In the genomic region with DNA sequence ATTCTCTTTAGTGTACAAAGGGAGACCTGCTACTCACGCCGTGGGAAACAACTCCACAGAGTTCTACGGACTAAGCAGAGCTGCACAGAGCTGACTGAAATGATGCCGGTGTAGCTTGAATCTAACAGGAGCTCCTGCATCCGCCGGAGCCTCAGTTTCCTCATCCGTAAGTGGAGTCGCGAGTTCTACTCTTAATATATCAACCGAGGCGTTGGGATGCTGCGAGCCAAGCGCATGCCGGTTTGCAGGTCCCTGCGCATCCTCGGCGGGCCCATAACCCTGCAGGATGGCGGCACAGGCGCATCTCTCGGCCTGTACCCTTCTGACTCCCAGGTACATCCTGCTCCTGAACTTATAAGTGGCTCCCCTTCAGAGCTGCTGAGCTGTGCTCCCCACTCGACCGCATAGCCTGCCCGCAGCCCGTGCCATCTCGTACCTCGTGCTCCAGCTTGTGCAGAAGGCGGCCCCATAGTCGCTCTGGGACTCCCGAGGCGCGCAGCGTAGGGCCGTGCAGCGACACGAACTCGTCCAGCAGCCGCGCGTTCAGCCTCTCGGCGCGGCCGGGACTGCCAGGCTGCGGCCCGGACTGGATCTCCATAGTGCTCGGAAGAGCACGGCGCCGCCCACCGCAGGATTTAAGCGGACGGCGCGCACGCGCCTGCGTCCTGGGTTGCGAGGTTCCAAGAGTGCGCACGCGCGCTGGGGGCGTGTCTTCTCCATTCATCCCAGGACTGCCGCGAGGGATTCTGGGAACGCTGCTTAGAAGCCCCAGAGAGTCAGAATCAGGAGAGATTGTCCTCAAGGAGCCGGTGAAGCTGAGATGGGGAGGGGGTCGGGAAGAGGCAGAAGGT, we compare ENCODE assay signal across 8 mouse cellular contexts. TPM values are rescaled to one million over a fixed set of nuclear protein-coding genes. Genes with fewer than 3 reads are reported as not detected.
DNase-seq lines count a peak whose midpoint lies in the region; ATAC-seq and TF ChIP-seq lines count a peak whose summit lies in the region.

A gene (minus strand): TSS at position 645 of the 851 bp plus-strand sequence.

- H3K4me1 ChIP-seq in MEL (ENCODE audit: control insufficient read depth in 1 of 2, insufficient read depth in 2 of 2, low read length in 2 of 2) = peaks cover 17 to 23% of the 10 kb centered on the region in 2 experiments
- H3K4me1 ChIP-seq in cerebellum, adult 2 months (ENCODE audit: control insufficient read depth, insufficient read depth, low read length) = peaks cover 5% of the 10 kb centered on the region; the same call in 1 of the 2 replicates
- peaks cover 16% of the 10 kb centered on the region; the same call in 1 of the 2 replicates for H3K4me1 ChIP-seq in forebrain, postnatal 0 days (ENCODE audit: insufficient read depth)
- peaks cover 17% of the 10 kb centered on the region for H3K4me1 ChIP-seq in lung, embryonic 15.5 days

- H3K9ac ChIP-seq in MEL (ENCODE audit: control insufficient read depth, low read depth, low read length, poor library complexity, severe bottlenecking) = peak within 1 kb of the TSS; percentile 86
- peak within 1 kb of the TSS; percentile 73 for H3K9ac ChIP-seq in forebrain, postnatal 0 days
- peak within 1 kb of the TSS; percentile 73 for H3K9ac ChIP-seq in lung, embryonic 15.5 days

- peaks cover 1 to 20% of the 10 kb centered on the region in 2 experiments; a peak in 3 of 4 replicates for H3K36me3 ChIP-seq in MEL (ENCODE audit: control insufficient read depth in 1 of 2, insufficient read depth in 2 of 2, low read length in 2 of 2)
- H3K36me3 ChIP-seq in forebrain, postnatal 0 days (ENCODE audit: insufficient read depth) = 0 out of 2 replicates have a peak, but pooled peaks cover 7% of the 10 kb centered on the region
- H3K36me3 ChIP-seq in lung, embryonic 15.5 days = no peaks in the 10 kb centered on the region

- H3K27ac ChIP-seq in MEL (ENCODE audit: control insufficient read depth, low read depth, low read length) = peak within 1 kb of the TSS; percentile 95
- H3K27ac ChIP-seq in cerebellum, adult 2 months (ENCODE audit: insufficient read depth, low read length) = no peak within 1 kb of the TSS
- peak within 1 kb of the TSS; percentile 78 for H3K27ac ChIP-seq in forebrain, postnatal 0 days (ENCODE audit: low read depth, low read length)
- peak within 1 kb of the TSS; percentile 54; the same call in 1 of the 2 replicates for H3K27ac ChIP-seq in lung, embryonic 15.5 days

- no peak for TF ChIP-seq EP300 in MEL (IDR thresholded peaks at IDR 0.05; ENCODE audit: low read depth in 1 of 2, low read length in 2 of 2)

- H3K27me3 ChIP-seq in MEL (ENCODE audit: control insufficient read depth in 1 of 2, insufficient read depth in 2 of 2, low read length in 2 of 2) = no peaks in the 10 kb centered on the region
- H3K27me3 ChIP-seq in cerebellum, adult 2 months (ENCODE audit: control insufficient read depth, insufficient read depth, low read length) = no peaks in the 10 kb centered on the region
- H3K27me3 ChIP-seq in forebrain, postnatal 0 days (ENCODE audit: insufficient read depth, low read length) = no peaks in the 10 kb centered on the region
- no peaks in the 10 kb centered on the region for H3K27me3 ChIP-seq in lung, embryonic 15.5 days

- DNase-seq in MEL (ENCODE audit: low read depth, low spot score) = peak; percentile 98
- DNase-seq in cerebellum, adult 2 months = peak; percentile 95
- peak; percentile 99 for DNase-seq in forebrain, postnatal 0 days
- peak; percentile 96 for DNase-seq in heart, postnatal 4 days
- peak; percentile 89 to 96 for DNase-seq in layer of hippocampus, adult 8-10 months (ENCODE audit: low spot score in 2 of 2)
- DNase-seq in ovary, postnatal 10 days (ENCODE audit: low spot score) = peak; percentile 78
- peak; percentile 83 to 89 for DNase-seq in thymus, postnatal 10 days (ENCODE audit: low spot score in 2 of 2)

- WGBS in cerebellum, adult 2 months = under 1% methylated on average over 68 of the region's 68 CpGs
- 1% methylated on average over 68 of the region's 68 CpGs for WGBS in forebrain, postnatal 0 days
- WGBS in lung, embryonic 15.5 days = under 1% methylated on average over 68 of the region's 68 CpGs

- peak within 1 kb of the TSS; percentile 59 to 89 for H3K4me3 ChIP-seq in MEL (ENCODE audit: control insufficient read depth in 1 of 2, insufficient read depth in 1 of 2, low read depth in 2 of 2, low read length in 2 of 2)
- H3K4me3 ChIP-seq in cerebellum, adult 2 months (replicated peaks; ENCODE audit: insufficient read depth, low read depth, low read length) = peak within 1 kb of the TSS; percentile 80
- peak within 1 kb of the TSS; percentile 64 for H3K4me3 ChIP-seq in forebrain, postnatal 0 days (ENCODE audit: low read depth, low read length)
- peak within 1 kb of the TSS; percentile 83 for H3K4me3 ChIP-seq in lung, embryonic 15.5 days

- TF ChIP-seq POLR2A in MEL (IDR thresholded peaks at IDR 0.05; ENCODE audit: control insufficient read depth in 1 of 2, insufficient read depth in 1 of 2, low read depth in 1 of 2, low read length in 2 of 2, poor library complexity in 1 of 2) = peak; percentile 85 to 89
- peak; percentile 57; the same call in 1 of the 2 replicates for TF ChIP-seq POLR2A in cerebellum, adult 2 months (IDR thresholded peaks at IDR 0.05; ENCODE audit: borderline replicate concordance, insufficient read depth, low read length)

- peaks cover 43% of the 10 kb centered on the region for H3K79me2 ChIP-seq in MEL (ENCODE audit: control insufficient read depth, insufficient read depth, low read length, poor library complexity)

- ATAC-seq in forebrain, postnatal 0 days = peak; percentile 98
- ATAC-seq in lung, embryonic 15.5 days (ENCODE audit: borderline replicate concordance, extremely low read depth, low FRiP score, low TSS enrichment) = peak; percentile 93

- H3K4me2 ChIP-seq in forebrain, postnatal 0 days (ENCODE audit: low read depth) = peak within 1 kb of the TSS; percentile 83
- H3K4me2 ChIP-seq in lung, embryonic 15.5 days = peak within 1 kb of the TSS; percentile 89

- no peak for TF ChIP-seq CTCF in MEL (IDR thresholded peaks at IDR 0.05 in 2 of 3, conservative IDR thresholded peaks at IDR 0.05 in 1 of 3; ENCODE audit: control insufficient read depth in 1 of 3, insufficient read depth in 1 of 3, low read depth in 2 of 3, low read length in 3 of 3, poor library complexity in 1 of 3, severe bottlenecking in 1 of 3)
- TF ChIP-seq CTCF in cerebellum, adult 2 months (IDR thresholded peaks at IDR 0.05; ENCODE audit: borderline replicate concordance, insufficient read depth, low read depth, low read length) = no peak
- peak; percentile 34 for TF ChIP-seq CTCF in forebrain, postnatal 0 days (IDR thresholded peaks at IDR 0.05; ENCODE audit: low read depth)

- H3K9me3 ChIP-seq in MEL (replicated peaks; ENCODE audit: insufficient read depth, low read length) = no peaks in the 10 kb centered on the region
- no peaks in the 10 kb centered on the region for H3K9me3 ChIP-seq in forebrain, postnatal 0 days (ENCODE audit: low read length)
- H3K9me3 ChIP-seq in lung, embryonic 15.5 days = no peaks in the 10 kb centered on the region

- TF ChIP-seq RAD21 in MEL (IDR thresholded peaks at IDR 0.05; ENCODE audit: low read depth, low read length) = no peak

TF ChIP-seq in MEL, 35 proteins besides CTCF, POLR2A, EP300 and RAD21:
- TF ChIP-seq HCFC1 (IDR thresholded peaks at IDR 0.05; ENCODE audit: low read depth, low read length) = peak; percentile 77
- TF ChIP-seq TBP (IDR thresholded peaks at IDR 0.05; ENCODE audit: low read depth, low read length) = peak; percentile 78
- TF ChIP-seq SIN3A (IDR thresholded peaks at IDR 0.05; ENCODE audit: low read length) = peak; percentile 42; the same call in 1 of the 2 replicates
- no peak for TF ChIP-seq ZC3H11A (IDR thresholded peaks at IDR 0.05; ENCODE audit: low read depth, low read length)
- peak; percentile 86 for TF ChIP-seq NELFE (IDR thresholded peaks at IDR 0.05; ENCODE audit: low read depth, low read length)
- TF ChIP-seq USF2 (IDR thresholded peaks at IDR 0.05; ENCODE audit: borderline replicate concordance in 1 of 2, insufficient read depth in 1 of 2, low read depth in 1 of 2, low read length in 2 of 2) = no peak
- peak; percentile 51; the same call in 1 of the 2 replicates for TF ChIP-seq MAZ (IDR thresholded peaks at IDR 0.05; ENCODE audit: low read depth, low read length)
- TF ChIP-seq POLR2AphosphoS5 (IDR thresholded peaks at IDR 0.05; ENCODE audit: borderline replicate concordance, low read depth, low read length) = no peak; the same call in 1 of the 2 replicates
- 0 out of 2 replicates have a peak, but pooled peaks have one; percentile 0 for TF ChIP-seq MAX (IDR thresholded peaks at IDR 0.05; ENCODE audit: low read length)
- no peak for TF ChIP-seq GABPA (IDR thresholded peaks at IDR 0.05; ENCODE audit: low read depth, low read length)
- 0 out of 2 replicates have a peak, but pooled peaks have one; percentile 68 for TF ChIP-seq POLR2AphosphoS2 (IDR thresholded peaks at IDR 0.05; ENCODE audit: low read length)
- TF ChIP-seq NRF1 (IDR thresholded peaks at IDR 0.05; ENCODE audit: insufficient read depth, low read depth, low read length, poor library complexity, severe bottlenecking) = peak; percentile 98
- no peak for TF ChIP-seq GATA1 (IDR thresholded peaks at IDR 0.05; ENCODE audit: low read depth, low read length)
- TF ChIP-seq MYC (IDR thresholded peaks at IDR 0.05; ENCODE audit: low read depth, low read length) = 0 out of 2 replicates have a peak, but pooled peaks have one; percentile 13
- peak; percentile 74 for TF ChIP-seq MXI1 (IDR thresholded peaks at IDR 0.05; ENCODE audit: low read depth, low read length)

RNA-seq across cellular contexts. Expression of the gene that starts here (rescaled TPM):
- total RNA-seq in MEL (2012; rRNA removed) = 41.9 and 43.9 TPM in 2 replicates
- polyA plus RNA-seq in MEL (2012; ENCODE audit: insufficient read depth in 1 of 2, insufficient read length in 2 of 2, low read depth in 1 of 2, low replicate concordance in 2 of 2, missing spikeins in 1 of 2) = 10 to 100 TPM in 1 of 2 experiments, not detected in 1; 76.5 TPM
- polyA plus RNA-seq in cerebellum, adult 2 months (2012; rRNA removed) = 15.7 and 16.1 TPM in 2 replicates
- total RNA-seq in forebrain, postnatal 0 days (2014; rRNA removed) = 42.9 and 43.3 TPM in 2 replicates
- polyA plus RNA-seq in forebrain, postnatal 0 days (2015; fragmentation: Nextera tagmentation; extraction: Ambion mirVana) = 34.8 and 38.7 TPM in 2 replicates
- total RNA-seq in heart, postnatal 4 days (2021) = 1 to 10 TPM; 9.3 TPM
- 10 to 100 TPM in 3 of 4 experiments, 1 to 10 TPM in 1; 9.5 to 13.3 (median 11.7) TPM for total RNA-seq in layer of hippocampus, adult 8-10 months (2022)
- 33.3 and 34.0 TPM in 2 replicates for polyA plus RNA-seq in lung, embryonic 15.5 days (2015; fragmentation: Nextera tagmentation; extraction: Ambion mirVana)
